Mouse (Mus musculus): Measurements from ENCODE around the gene Arhgef10l.

DNA sequence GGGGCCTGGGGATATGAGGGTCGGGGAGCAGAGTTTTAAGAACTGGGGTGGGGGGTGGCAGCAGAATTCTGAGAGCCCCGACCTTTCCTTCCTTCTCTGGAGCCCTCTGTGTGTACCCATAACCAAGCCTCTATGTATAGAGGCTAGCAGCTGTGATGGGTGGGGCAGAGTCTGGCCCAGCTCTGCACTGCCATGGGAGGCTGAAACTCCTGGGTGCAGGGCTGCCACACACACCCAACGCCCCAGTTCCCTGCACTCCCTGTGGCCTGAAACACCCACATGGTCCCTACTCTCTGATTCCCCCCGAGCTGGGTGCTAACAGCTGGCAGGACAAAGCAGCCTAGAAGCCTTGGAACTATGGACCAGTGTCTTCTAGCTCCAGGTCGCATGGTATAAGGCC, 107.6 kb downstream of the Arhgef10l start:
- TF ChIP-seq CTCF (IDR thresholded peaks at IDR 0.05; ENCODE audit: low read depth): no peak
- TF ChIP-seq EP300 (IDR thresholded peaks at IDR 0.05; ENCODE audit: low read depth): no peak

All from liver, embryonic 14.5 days (tissue).